Mouse (Mus musculus) forebrain, embryonic 15.5 days (tissue): ENCODE results near the gene Zbtb12. TPM values are rescaled to one million over a fixed set of nuclear protein-coding genes. Genes with fewer than 3 reads are reported as not detected.

Source experiments
- ATAC-seq: fragments of 200-750 bp; cut with Nextera tagmentation; replicated peaks from 2 replicates; pipeline ENCODE4 v1.8.0; 2017; ENCODE audit warnings: mild to moderate bottlenecking, moderate TSS enrichment, moderate library complexity
- H3K27ac ChIP-seq: fragments of 300-500 bp; sonication (generic); replicated peaks from 2 replicates; pipeline ENCODE4 v1.5.1; 2015; ENCODE audit warnings: mild to moderate bottlenecking, inconsistent platforms
- H3K27me3 ChIP-seq: fragments of 300-500 bp; sonication (generic); 2 replicates; pipeline ENCODE4 v1.6.1; 2015; ENCODE audit warnings: inconsistent platforms
- H3K36me3 ChIP-seq: fragments of 300-500 bp; sonication (generic); 2 replicates; pipeline ENCODE4 v1.6.1; 2015; ENCODE audit warnings: mild to moderate bottlenecking, inconsistent platforms
- H3K4me1 ChIP-seq: fragments of 300-500 bp; sonication (generic); 2 replicates; pipeline ENCODE4 v1.6.1; 2015; ENCODE audit warnings: inconsistent platforms
- H3K4me2 ChIP-seq: fragments of 300-500 bp; sonication (generic); replicated peaks from 2 replicates; pipeline ENCODE4 v1.6.1; 2015; ENCODE audit warnings: mild to moderate bottlenecking, inconsistent platforms
- H3K4me3 ChIP-seq: fragments of 300-500 bp; sonication (generic); 2 replicates; pipeline ENCODE4 v1.5.1; 2015; ENCODE audit warnings: mild to moderate bottlenecking, inconsistent platforms
- H3K9ac ChIP-seq: fragments of 300-500 bp; sonication (generic); replicated peaks from 2 replicates; pipeline ENCODE4 v1.6.1; 2015; ENCODE audit warnings: mild to moderate bottlenecking, inconsistent platforms
- H3K9me3 ChIP-seq: fragments of 300-500 bp; sonication (generic); 2 replicates; pipeline ENCODE4 v1.6.1; 2016; ENCODE audit warnings: inconsistent platforms
- WGBS: fragments of 180-500 bp; shearing (Covaris S2); methylation state at CpG from one replicate; pipeline ENCODE4 v1.1.7; 2015; ENCODE audit warnings: mixed read lengths; 5-methylcytosine and 5-hydroxymethylcytosine counted together
- microRNA-seq: library from miRNA; unstranded; fragments of <30 nt; microRNA quantifications from one replicate; pipeline ENCODE4, GENCODE M21; 2016
- polyA plus RNA-seq: library from polyadenylated mRNA; unstranded; fragments of >200 nt; fragmentation: Nextera tagmentation; extraction: Ambion mirVana; gene quantifications from 2 replicates; pipeline ENCODE4 v1.2.1, GENCODE M21; 2015

Gene Zbtb12
- polyA plus RNA-seq, 1 experiment from 2014 or later: 9.9 TPM

GRCm38 (mm10) chr17:34937960-34938505 is 58.8 kb downstream of the Zbtb12 start:
- no peak overlapping the region for H3K9ac ChIP-seq
- ATAC-seq: no peak
- no peak overlapping the region for H3K27ac ChIP-seq
- H3K4me2 ChIP-seq: no peak overlapping the region
- 82% methylated on average over 6 of the region's 6 CpGs for WGBS
- H3K4me3 ChIP-seq: no peak overlapping the region
- 0 out of 2 replicates have a peak, but pooled peaks cover 4% of the 10 kb centered on the region for H3K4me1 ChIP-seq
- 0 out of 2 replicates have a peak, but pooled peaks cover 2% of the 10 kb centered on the region for H3K36me3 ChIP-seq
- no peaks in the 10 kb centered on the region for H3K27me3 ChIP-seq
- H3K9me3 ChIP-seq: no peaks in the 10 kb centered on the region

DNA sequence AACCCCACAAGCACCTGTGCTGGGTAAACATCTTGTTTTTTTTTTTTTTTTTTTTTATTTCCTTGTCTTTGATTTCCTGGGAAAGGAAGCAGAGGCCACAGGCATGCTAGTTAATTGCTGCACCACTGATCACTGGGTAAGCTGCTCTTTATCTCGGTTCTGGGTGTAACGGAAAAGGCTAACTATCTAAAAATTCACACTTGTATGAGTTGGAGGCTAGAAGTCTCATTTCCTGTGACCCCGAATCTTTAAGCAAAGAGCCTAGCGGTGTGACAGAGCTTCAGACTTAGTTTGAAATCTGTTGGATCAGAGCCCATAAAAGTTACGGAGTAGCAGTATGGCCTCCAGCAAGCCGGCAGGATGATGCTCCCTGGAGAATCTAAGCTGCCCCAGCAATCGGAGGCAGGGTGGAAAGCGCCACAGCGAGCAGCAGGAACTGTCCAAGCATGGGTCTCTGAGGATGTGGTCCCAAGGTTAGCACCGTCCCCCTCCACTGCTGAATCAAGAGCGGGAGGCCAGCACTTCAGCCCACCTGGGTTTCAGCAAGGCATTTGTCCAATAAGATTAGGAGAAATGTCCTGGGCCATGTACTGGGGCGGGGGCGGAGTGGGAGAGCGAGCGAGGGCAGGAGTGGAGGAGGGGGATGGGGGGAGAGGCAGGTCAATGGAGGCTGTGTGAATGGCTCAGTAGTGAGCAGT is 62.2 kb downstream of the Zbtb12 start:
- H3K9ac ChIP-seq: 0 out of 2 replicates have a peak overlapping the region, but pooled peaks have one; percentile 17
- no peak for ATAC-seq
- H3K36me3 ChIP-seq: no peaks in the 10 kb centered on the region
- no peaks in the 10 kb centered on the region for H3K27me3 ChIP-seq
- H3K9me3 ChIP-seq: no peaks in the 10 kb centered on the region
- H3K27ac ChIP-seq: no peak overlapping the region
- 5% methylated on average over 15 of the region's 15 CpGs for WGBS
- peak overlapping the region; percentile 37 for H3K4me2 ChIP-seq
- H3K4me1 ChIP-seq: 0 out of 2 replicates have a peak, but pooled peaks cover 4% of the 10 kb centered on the region
- peak overlapping the region; percentile 14; the same call in 1 of the 2 replicates for H3K4me3 ChIP-seq

DNA sequence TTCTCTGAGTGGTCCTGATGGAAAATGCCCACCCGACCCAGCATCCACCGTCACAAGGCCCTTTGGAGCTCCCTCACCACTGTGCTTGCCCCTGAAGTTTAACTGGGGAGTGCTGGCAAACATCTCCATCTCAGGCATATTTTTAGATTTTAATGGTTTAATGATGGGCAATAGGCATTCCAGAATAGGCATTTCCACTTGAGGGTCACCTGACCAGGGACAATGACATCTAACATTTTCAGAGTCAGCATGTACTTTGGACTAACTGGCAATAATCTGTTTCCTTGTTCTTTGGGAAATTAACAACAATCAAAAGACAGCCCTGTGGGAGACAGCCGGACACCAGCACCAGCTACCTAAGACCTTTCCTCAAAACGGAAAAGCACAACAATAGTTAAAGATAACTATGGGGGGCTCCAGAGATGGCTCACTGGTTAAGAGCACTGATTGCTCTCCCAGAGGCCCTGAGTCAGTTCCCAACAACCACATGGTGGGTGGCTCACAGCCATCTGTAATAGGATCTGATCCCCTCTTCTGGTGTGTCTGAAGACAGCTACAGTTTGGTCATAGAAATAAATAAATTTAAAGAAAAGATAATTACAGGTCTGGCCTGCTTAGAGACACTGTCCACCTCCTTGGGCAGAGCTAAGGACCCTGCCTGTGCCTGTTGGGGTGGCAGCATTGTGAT is 64.0 kb downstream of the Zbtb12 start:
- 0 out of 2 replicates have a peak, but pooled peaks cover 4% of the 10 kb centered on the region for H3K4me1 ChIP-seq
- H3K4me2 ChIP-seq: no peak overlapping the region
- WGBS: 86% methylated on average over 4 of the region's 4 CpGs
- H3K9me3 ChIP-seq: no peaks in the 10 kb centered on the region
- no peaks in the 10 kb centered on the region for H3K36me3 ChIP-seq
- ATAC-seq: no peak
- H3K9ac ChIP-seq: no peak overlapping the region
- no peaks in the 10 kb centered on the region for H3K27me3 ChIP-seq
- H3K27ac ChIP-seq: no peak overlapping the region
- no peak overlapping the region for H3K4me3 ChIP-seq

DNA sequence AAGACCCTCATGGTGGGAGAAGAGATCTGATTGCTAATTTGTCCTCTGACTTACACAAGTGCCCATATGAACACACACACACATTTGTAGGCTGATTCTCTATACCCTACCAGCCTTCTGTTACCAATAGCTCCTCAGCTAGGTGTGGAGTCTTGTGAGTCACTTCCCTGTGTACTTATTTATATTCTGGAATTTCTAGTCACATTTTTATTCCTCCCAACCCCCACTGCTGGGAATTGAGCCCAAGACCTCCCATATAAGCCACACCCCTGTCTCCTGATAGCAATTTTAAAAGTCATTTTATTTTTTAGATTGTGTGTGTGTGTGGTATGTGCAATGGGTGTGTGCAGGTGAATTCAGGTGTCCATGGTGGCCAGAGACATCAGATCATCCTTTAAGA is 65.1 kb downstream of the Zbtb12 start:
- Histone ChIP-seq H3K9ac (no peak overlapping the region), H3K27ac (no peak overlapping the region), H3K4me2 (no peak overlapping the region), H3K36me3 (peaks cover under 1% of the 10 kb centered on the region; the same call in 1 of the 2 replicates), H3K4me3 (no peak overlapping the region), H3K27me3 (no peaks in the 10 kb centered on the region), H3K9me3 (no peaks in the 10 kb centered on the region), H3K4me1 (0 out of 2 replicates have a peak, but pooled peaks cover 4% of the 10 kb centered on the region)
- ATAC-seq: no peak

Small RNA genes within 50 kb of the gene (microRNA-seq; reads per million reads assigned to microRNA genes)
- 0.88 reads per million for gene Mir6970
- gene Mir6971: 4.0 reads per million, percentile 13 among the genes with 10 or more reads in this experiment
- gene Mir6972: not detected

Other genes starting within 250 kb of the Zbtb12 start
- 6.8 and 7.4 TPM in 2 replicates for gene Prrt1, start 249.9 kb upstream of the Zbtb12 start, polyA plus RNA-seq
- 15.3 and 15.8 TPM in 2 replicates for gene Fkbpl, start 234.7 kb upstream of the Zbtb12 start, polyA plus RNA-seq
- 111 and 112 TPM in 2 replicates for gene Atf6b, start 232.3 kb upstream of the Zbtb12 start, polyA plus RNA-seq
- gene Tnxb, start 208.9 kb upstream of the Zbtb12 start, polyA plus RNA-seq: 0.05 and 0.06 TPM in 2 replicates
- gene C4b, start 135.6 kb upstream of the Zbtb12 start, polyA plus RNA-seq: 0.04 TPM in 1 of 2 replicates, not detected in the other
- gene Cyp21a1, start 74.9 kb upstream of the Zbtb12 start, polyA plus RNA-seq: not detected in 2 replicates
- gene Stk19, start 42.5 kb upstream of the Zbtb12 start, polyA plus RNA-seq: 39.8 and 43.0 TPM in 2 replicates
- 75.2 and 77.8 TPM in 2 replicates for gene Dxo, start 42.5 kb upstream of the Zbtb12 start, polyA plus RNA-seq
- gene Skiv2l, start 29.3 kb upstream of the Zbtb12 start, polyA plus RNA-seq: 59.6 and 59.7 TPM in 2 replicates
- gene Nelfe, start 29.1 kb upstream of the Zbtb12 start, polyA plus RNA-seq: 94.9 and 97.1 TPM in 2 replicates
- gene Cfb, start 17.0 kb upstream of the Zbtb12 start, polyA plus RNA-seq: 1.8 and 2.1 TPM in 2 replicates
- gene Gm20547, start 2.6 kb downstream of the Zbtb12 start, polyA plus RNA-seq: 0.17 TPM in 1 of 2 replicates, not detected in the other
- gene C2, start 18.8 kb downstream of the Zbtb12 start, polyA plus RNA-seq: 0.77 and 1.5 TPM in 2 replicates
- 108 and 111 TPM in 2 replicates for gene Ehmt2, start 19.0 kb downstream of the Zbtb12 start, polyA plus RNA-seq
- gene Slc44a4, start 35.0 kb downstream of the Zbtb12 start, polyA plus RNA-seq: not detected in 2 replicates
- gene Neu1, start 51.8 kb downstream of the Zbtb12 start, polyA plus RNA-seq: 27.9 and 31.0 TPM in 2 replicates
- gene Hspa1b, start 79.8 kb downstream of the Zbtb12 start, polyA plus RNA-seq: 0.10 and 0.17 TPM in 2 replicates
- gene Gm20481, start 90.4 kb downstream of the Zbtb12 start, polyA plus RNA-seq: not detected in 2 replicates
- gene Hspa1a, start 92.7 kb downstream of the Zbtb12 start, polyA plus RNA-seq: 3.6 and 3.7 TPM in 2 replicates
- 1.5 TPM in 2 replicates for gene Hspa1l, start 93.2 kb downstream of the Zbtb12 start, polyA plus RNA-seq
- 132 and 149 TPM in 2 replicates for gene Lsm2, start 102.4 kb downstream of the Zbtb12 start, polyA plus RNA-seq
- gene Vars, start 121.5 kb downstream of the Zbtb12 start, polyA plus RNA-seq: 82.9 and 88.6 TPM in 2 replicates
- gene Vwa7, start 137.1 kb downstream of the Zbtb12 start, polyA plus RNA-seq: 0.14 and 0.28 TPM in 2 replicates
- gene Sapcd1, start 148.5 kb downstream of the Zbtb12 start, polyA plus RNA-seq: 5.8 and 5.9 TPM in 2 replicates
- 2.8 and 3.2 TPM in 2 replicates for gene Msh5, start 167.3 kb downstream of the Zbtb12 start, polyA plus RNA-seq
- 98.4 and 100 TPM in 2 replicates for gene Clic1, start 170.5 kb downstream of the Zbtb12 start, polyA plus RNA-seq
- 540 and 556 TPM in 2 replicates for gene Ddah2, start 179.6 kb downstream of the Zbtb12 start, polyA plus RNA-seq
- gene Ly6g6c, start 185.9 kb downstream of the Zbtb12 start, polyA plus RNA-seq: not detected in 2 replicates
- 0.15 and 0.17 TPM in 2 replicates for gene Mpig6b, start 186.7 kb downstream of the Zbtb12 start, polyA plus RNA-seq
- 10.0 and 11.9 TPM in 2 replicates for gene Ly6g6e, start 197.4 kb downstream of the Zbtb12 start, polyA plus RNA-seq
- 0.46 and 0.47 TPM in 2 replicates for gene Ly6g6d, start 198.6 kb downstream of the Zbtb12 start, polyA plus RNA-seq
- 0.32 TPM in 1 of 2 replicates, not detected in the other for gene Ly6g6f, start 206.1 kb downstream of the Zbtb12 start, polyA plus RNA-seq
- 93.2 and 97.4 TPM in 2 replicates for gene Abhd16a, start 209.8 kb downstream of the Zbtb12 start, polyA plus RNA-seq
- gene Ly6g5c, start 228.8 kb downstream of the Zbtb12 start, polyA plus RNA-seq: not detected in 2 replicates
- gene Ly6g5b, start 235.9 kb downstream of the Zbtb12 start, polyA plus RNA-seq: 1.2 and 1.3 TPM in 2 replicates
- 29.3 and 32.0 TPM in 2 replicates for gene Gpank1, start 242.0 kb downstream of the Zbtb12 start, polyA plus RNA-seq
- gene Csnk2b, start 242.6 kb downstream of the Zbtb12 start, polyA plus RNA-seq: 307 and 309 TPM in 2 replicates
- 8.7 TPM in 2 replicates for gene D17H6S53E, start 246.9 kb downstream of the Zbtb12 start, polyA plus RNA-seq